Mouse (Mus musculus) CD4-positive, CD25-positive, alpha-beta regulatory T cell, adult 9 weeks (primary cell): ENCODE measurements around the gene Scgb2b19. TPM values are rescaled to one million over a fixed set of nuclear protein-coding genes. Genes with fewer than 3 reads are reported as not detected.

ENCODE experiments used
- polyA plus RNA-seq: library from polyadenylated mRNA; unstranded; fragments of 100-300 nt; shearing (Covaris generic); gene quantifications from one replicate; pipeline ENCODE4 v1.2.1, GENCODE M21; 2017

Gene Scgb2b19
- not detected for polyA plus RNA-seq

GRCm38 (mm10) chr7:33280238-33280637 lies at the start of gene Scgb2b19:
Gene Scgb2b19 (minus strand): TSS chr7:33280338.

GRCm38 (mm10) chr7:33286991-33287390 lies 6.9 kb upstream of the Scgb2b19 start, which contains the start of gene Scgb1b19:
Gene Scgb1b19 (plus strand): TSS chr7:33287291.

Other genes with a start within 250 kb of the Scgb2b19 start
- not detected for gene Scgb2b17, start 223.8 kb downstream of the Scgb2b19 start, polyA plus RNA-seq
- not detected for gene Scgb1b17, start 216.9 kb downstream of the Scgb2b19 start, polyA plus RNA-seq
- not detected for gene Scgb2b18, start 106.5 kb downstream of the Scgb2b19 start, polyA plus RNA-seq
- not detected for gene Scgb1b18, start 94.8 kb downstream of the Scgb2b19 start, polyA plus RNA-seq
- gene Scgb1b19, start 7.0 kb upstream of the Scgb2b19 start, polyA plus RNA-seq: not detected
- gene Scgb2b20, start 86.0 kb upstream of the Scgb2b19 start, polyA plus RNA-seq: not detected
- not detected for gene Scgb1b20, start 92.9 kb upstream of the Scgb2b19 start, polyA plus RNA-seq
- not detected for gene Scgb2b21, start 240.1 kb upstream of the Scgb2b19 start, polyA plus RNA-seq